Mouse (Mus musculus) bone marrow, adult 2 months (tissue): ENCODE results near the gene Ptprg.

Experiments used
- CTCF ChIP-seq: fragments of 200-500 bp; IDR thresholded peaks from 2 replicates; pipeline ENCODE4 v1.5.1; 2011; ENCODE audit warnings: low read length, control low read depth; ENCODE audit not compliant: control insufficient read depth, insufficient read depth
- POLR2A ChIP-seq: fragments of 200-500 bp; IDR thresholded peaks from 2 replicates; pipeline ENCODE4 v1.6.1; 2011; ENCODE audit warnings: low read depth, mild to moderate bottlenecking, control low read depth, low read length, borderline replicate concordance; ENCODE audit not compliant: control insufficient read depth

- TF ChIP-seq POLR2A, result no peak
- TF ChIP-seq CTCF, result no peak
Measured at GRCm38 (mm10) chr14:11565283-11565682, 12.0 kb downstream of the Ptprg start.
